Mouse (Mus musculus) CD4-positive, CD25-positive, alpha-beta regulatory T cell, adult 2 months (primary cell): Measurements from ENCODE around the gene Islr.
A peak's percentile ranks its signal among the peaks of the same experiment; 100 is the strongest.
"Not testable (repeated sequence)": the region's sequence is repeated elsewhere in the genome, so short reads cannot be mapped to it uniquely, and the experiment has no call there.

Experiments used
- DNase-seq: peaks from one replicate; pipeline ENCODE4 v3.0.0-alpha.2; 2012; ENCODE audit warnings: low read depth, low spot score

Islr gene

DNA sequence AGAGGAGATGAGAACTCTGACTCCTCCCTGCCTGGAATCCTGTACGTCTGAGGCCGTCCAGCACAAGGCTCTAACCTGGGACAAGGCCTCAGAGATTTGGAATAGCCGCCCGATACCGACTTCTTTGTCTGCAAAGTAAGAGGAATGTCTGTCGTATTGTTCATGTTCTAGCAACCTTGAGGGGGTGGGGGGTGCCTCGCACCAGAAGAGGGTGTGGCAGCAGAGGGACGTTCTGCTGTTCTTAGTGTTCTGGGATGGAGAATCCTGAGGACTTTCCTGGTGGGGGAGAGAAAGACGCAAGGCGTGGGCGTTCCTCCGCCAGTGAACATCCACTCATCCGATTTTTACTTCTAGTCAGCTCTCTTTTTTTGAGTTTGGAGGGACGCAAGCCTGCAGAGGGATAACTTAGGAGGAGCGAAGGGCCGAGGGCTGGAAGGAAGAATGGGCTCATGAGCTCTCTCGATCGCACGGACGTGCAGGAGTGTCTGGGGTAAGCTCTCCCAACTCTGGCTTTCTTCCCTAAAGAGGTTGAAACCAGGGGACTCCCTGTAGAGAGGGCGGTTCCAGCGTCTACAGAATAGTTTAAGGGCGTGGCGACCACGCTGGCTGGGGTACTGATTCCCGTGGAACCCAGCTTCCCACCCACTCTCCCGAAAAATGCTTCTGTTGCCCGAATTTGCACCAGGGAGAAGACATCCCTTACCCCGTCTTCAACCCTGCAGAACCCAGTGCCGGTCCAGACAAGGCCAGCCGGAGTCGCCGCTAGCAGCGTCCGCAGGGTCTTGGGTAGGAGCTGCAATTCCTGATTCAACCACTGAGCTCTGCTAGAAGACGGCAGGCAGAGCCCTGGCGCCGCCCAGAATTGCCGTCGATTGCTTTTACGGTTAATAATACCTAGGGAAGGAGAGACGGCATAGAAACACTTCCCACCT is at the start of gene Islr, which contains the start of gene Islr2:
Islr (minus strand) TSS at position 791 of the 932 bp plus-strand sequence.
Islr2 (minus strand) TSS at position 804 of the 932 bp plus-strand sequence.
- peak; percentile 85 for DNase-seq

DNA sequence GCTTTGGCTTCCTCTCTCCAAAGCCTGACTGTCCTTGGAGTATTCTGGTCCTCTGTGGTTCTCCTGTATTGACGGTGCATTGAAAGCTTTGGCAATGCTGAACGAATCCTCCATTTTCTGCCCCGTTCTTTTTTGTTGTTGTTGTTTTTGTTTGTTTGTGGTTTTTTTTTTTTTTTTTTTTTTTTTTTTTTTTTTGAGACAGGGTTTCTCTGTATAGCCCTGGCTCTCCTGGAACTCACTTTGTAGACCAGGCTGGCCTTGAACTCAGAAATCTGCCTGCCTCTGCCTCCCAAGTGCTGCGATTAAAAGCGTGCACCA is 49.7 kb upstream of the Islr start:
- DNase-seq = not testable (repeated sequence)

- peak; percentile 96 for DNase-seq
These were observed 49.1 kb upstream of the Islr start, which contains the start of gene Stoml1 for GRCm38 (mm10) chr9:58253033-58253804. TSS of gene Stoml1 (plus strand) at chr9:58253164.

- DNase-seq = not testable (repeated sequence)
These were observed 46.6 kb upstream of the Islr start for GRCm38 (mm10) chr9:58250730-58251129.

DNA sequence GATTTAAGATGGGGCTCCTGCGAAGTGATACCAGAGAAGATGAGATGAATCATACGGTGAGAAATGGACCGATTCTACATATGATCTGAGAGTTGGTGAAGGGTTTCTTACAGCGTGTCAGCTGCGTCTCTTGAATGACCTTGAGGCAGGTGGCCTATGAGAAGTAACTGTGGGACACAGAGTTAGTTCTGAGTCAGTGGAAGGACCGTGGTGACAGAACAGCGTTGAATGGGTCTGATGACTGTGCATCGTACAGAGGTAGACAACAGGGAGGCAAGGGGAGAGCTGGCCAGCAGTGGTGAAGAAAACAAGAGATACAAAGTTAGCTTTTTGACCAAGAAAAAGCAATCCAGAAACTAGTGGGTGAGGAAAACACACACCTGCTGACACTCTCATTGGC is 46.2 kb upstream of the Islr start:
- DNase-seq = no peak

GRCm38 (mm10) chr9:58249592-58250192 is 45.6 kb upstream of the Islr start, which contains the start of gene Pml:
TSS of gene Pml (minus strand) at chr9:58249786.
- DNase-seq = peak; percentile 79

GRCm38 (mm10) chr9:58248746-58249413 is 44.8 kb upstream of the Islr start:
- DNase-seq = no peak

DNA sequence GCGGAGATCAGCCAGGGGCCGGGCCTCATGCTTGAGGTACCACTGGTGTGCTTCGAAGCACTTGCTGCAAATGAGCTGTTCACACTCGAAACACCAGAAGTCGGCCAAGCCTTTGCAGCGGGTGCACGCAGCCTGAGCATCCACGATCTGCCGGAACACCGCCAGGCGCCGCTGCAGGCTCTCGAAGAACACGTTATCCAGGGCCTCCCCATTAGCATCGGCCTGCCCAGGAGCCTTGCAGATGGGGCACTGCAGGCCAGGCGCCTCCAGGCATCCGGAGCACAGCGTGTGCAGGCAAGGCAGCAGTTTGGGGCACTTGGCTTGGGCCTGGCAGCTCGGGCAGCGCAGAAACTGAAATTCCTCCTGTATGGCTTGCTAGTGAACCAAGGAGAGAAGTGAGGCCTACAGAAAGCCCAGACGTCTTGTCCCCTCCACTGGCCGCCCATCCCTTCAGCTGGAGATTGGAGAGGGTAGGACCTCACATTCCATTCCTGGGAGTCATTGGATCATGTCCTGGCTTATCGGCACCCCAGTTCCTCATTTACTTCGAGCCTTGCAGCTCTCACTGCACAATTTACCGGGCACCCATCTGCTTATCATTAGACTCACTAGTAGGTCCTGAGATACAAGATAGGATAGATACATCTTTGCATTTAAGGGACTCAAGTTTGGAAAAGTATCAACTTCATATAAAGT is 43.1 kb upstream of the Islr start:
- DNase-seq = peak; percentile 90

- no peak for DNase-seq
These were observed 42.0 kb upstream of the Islr start for GRCm38 (mm10) chr9:58246083-58246591.

DNA sequence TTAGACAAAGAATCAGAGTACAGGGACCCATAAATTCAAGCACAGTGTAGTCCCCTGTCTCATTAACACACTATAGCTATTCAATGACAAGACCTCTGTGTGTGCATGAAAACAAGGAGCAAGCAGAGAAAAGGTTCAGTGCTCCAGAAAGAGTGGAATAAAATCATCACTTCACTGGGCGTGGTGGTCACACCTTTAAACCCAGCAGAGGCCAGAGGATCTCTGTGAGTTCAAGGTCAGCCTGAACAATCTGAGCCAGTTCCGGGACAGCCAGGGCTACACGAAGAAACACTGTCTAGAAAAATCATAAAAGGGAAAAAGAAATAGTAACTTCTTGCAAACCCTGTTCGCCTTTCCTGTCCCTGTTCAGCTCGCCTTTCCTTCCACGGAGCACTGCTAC is 39.6 kb upstream of the Islr start:
- DNase-seq = no peak

DNA sequence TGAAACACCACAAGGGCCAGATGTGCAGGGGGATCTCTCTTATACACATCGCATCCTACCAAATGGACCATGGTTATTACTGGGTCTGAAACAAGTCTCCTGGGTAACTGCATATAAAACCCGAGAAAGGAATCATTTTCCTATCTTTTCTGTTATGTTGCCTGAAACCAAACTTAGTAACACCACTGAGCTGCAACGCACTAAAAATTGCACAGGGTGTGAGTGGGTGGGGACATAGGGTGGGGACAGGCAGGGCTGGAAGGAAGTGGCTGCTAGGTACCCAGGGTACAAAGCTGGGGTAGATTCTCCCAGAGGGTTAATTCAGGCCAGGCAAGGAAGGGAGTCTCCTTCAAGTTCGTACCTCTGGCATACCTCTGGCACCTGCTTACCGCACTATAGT is 38.6 kb upstream of the Islr start:
- DNase-seq = no peak

DNA sequence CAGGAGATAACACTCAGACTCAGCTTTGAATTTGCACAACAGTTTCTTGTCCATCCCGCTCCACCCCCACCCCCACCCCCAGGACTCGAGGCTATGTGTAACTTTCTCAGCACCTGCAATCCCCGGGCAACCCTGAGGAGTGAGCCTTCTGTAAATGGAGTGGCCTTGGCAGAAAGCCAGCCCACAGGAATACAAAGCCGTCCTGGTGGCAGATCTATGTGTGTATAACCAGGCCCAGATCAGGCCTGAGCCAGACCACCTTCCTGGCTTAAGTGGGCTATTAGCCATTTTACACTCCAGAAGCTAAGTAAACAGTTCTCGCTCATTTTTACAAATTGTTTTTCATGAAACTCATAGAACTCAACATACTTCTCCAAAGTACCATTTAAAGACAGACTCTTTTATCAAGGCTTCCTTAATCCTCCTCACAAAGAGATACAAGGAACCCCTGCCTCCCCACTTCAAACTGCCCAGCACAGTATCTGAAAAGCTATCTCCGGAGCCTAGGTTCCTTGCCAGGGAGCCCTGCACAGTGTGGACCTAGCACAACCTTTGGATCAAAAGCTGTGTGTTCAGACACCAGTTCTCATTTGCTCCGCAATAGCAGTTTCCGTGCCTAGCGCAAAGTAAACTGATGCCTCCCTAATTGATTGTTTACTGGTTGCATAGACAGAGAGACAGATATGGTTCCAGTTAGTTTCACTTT is 37.8 kb upstream of the Islr start:
- no peak for DNase-seq

- no peak for DNase-seq
These were observed 30.5 kb upstream of the Islr start for GRCm38 (mm10) chr9:58234502-58235015.

DNA sequence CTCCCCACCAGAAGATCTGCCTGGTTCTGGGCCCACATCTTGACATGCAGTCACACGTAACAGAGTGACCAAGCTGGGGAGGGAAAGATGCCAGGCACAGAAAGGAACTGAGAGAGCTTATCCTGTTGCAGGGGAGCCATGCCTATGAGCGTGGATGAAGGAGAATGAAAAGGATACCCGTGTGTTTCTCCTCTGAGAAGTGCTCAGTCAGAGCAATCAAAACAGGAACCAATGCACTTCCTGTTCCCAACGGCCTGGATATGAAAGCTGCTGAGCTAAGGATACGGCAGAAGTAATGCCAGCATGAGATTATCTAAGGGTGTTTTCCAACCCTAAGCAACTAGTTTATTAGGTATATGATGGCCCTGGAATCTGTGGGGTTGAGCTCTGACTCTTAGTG is 28.3 kb upstream of the Islr start:
- DNase-seq = no peak

- DNase-seq = no peak
These were observed 27.6 kb upstream of the Islr start for GRCm38 (mm10) chr9:58231746-58232145.

GRCm38 (mm10) chr9:58228777-58229466 is 24.8 kb upstream of the Islr start:
- no peak for DNase-seq

DNA sequence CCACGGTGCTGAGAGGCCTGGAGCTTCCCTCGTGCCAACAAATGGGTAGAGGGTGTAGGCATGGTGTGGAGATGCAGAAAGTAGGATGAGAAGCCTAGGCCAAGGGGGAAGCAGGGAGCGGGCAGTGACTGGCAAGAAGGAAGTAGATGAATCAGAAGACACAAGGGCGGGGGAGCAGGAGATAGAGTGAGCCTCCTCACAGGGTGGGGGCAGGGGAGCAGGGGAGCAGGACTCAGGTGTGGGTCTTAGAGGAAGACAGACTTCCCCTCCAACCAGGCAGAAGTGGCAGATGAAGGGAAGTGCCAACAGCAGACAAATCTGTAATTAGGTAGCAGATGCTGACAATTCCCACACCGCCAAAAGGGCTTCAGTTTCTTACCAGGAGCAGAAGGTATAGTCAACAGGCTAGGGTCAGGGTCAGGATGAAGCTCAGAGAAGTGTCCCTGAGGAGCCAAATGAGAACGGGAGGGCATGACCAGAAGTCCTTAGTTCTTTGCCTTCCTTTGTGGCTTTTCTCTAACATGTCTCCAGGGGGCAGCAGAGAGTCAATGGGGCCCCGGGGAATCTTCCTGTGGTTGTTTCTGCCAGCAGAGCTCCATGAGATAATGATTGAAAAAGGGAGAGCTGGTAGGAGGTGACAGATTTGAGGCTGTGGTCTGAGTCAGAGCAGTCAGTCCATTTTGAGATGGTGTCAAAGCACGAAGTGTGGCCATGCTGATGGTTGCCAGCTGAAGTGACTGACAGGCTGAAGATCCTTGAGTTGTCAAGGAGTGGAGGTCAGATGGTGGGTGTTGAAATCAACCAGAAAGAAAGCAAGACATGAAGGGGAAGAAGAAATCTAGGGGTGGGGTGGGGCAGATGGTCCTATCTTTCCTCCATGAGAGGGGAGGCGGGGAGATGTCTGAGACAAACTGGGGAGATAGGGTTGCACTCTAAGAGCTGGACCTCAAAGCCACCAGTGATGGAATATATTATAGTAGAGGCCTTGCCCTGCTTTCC is 22.1 kb upstream of the Islr start:
- DNase-seq = peak; percentile 82

DNA sequence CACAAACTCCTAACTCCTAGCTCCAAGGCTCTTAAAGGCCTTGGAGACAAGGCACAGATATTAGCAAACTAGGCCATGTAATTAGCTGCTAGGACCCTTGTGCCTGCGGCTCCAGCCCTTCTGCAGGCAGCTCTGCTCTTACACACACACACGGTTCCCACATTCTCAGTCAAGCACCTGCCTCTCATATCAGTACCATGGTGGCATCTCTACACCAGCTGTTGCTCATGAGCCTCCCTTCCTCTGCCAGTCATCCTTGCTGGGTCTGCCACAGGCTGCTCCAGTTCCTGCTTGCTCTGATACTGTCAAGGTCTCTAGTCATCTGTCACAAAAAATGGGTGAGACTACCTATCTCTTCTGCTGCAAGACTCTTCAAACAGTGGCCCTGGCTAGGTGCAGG is 20.2 kb upstream of the Islr start:
- no peak for DNase-seq
